Mouse (Mus musculus) kidney, embryonic 14.5 days (tissue): Measurements from ENCODE around the gene Olig1. TPM values are rescaled to one million over a fixed set of nuclear protein-coding genes. Genes with fewer than 3 reads are reported as not detected.

Source experiments
- ATAC-seq: fragments of 200-750 bp; cut with Nextera tagmentation; 2 replicates; pipeline ENCODE4 v1.8.0; 2017; ENCODE audit warnings: moderate number of reproducible peaks, mild to moderate bottlenecking, moderate TSS enrichment, moderate library complexity; ENCODE audit not compliant: low FRiP score, low TSS enrichment
- H3K27ac ChIP-seq: fragments of 300-500 bp; sonication (generic); 2 replicates; pipeline ENCODE4 v1.5.1; 2014; ENCODE audit warnings: low read depth, mild to moderate bottlenecking, low read length, moderate library complexity, mixed read lengths
- H3K27me3 ChIP-seq: fragments of 300-500 bp; sonication (generic); 2 replicates; pipeline ENCODE4 v1.6.1; 2014; ENCODE audit warnings: mild to moderate bottlenecking, low read length; ENCODE audit not compliant: control insufficient read depth, insufficient read depth
- H3K36me3 ChIP-seq: fragments of 300-500 bp; sonication (generic); 2 replicates; pipeline ENCODE4 v1.6.1; 2014; ENCODE audit warnings: low read length, mixed read lengths; ENCODE audit not compliant: control insufficient read depth, insufficient read depth
- H3K4me1 ChIP-seq: fragments of 300-500 bp; sonication (generic); 2 replicates; pipeline ENCODE4 v1.6.1; 2014; ENCODE audit warnings: low read length, mixed read lengths; ENCODE audit not compliant: control insufficient read depth, insufficient read depth
- H3K4me2 ChIP-seq: fragments of 300-500 bp; sonication (generic); replicated peaks from 2 replicates; pipeline ENCODE4 v1.6.1; 2014; ENCODE audit warnings: low read depth, mild to moderate bottlenecking, low read length
- H3K4me3 ChIP-seq: fragments of 300-500 bp; sonication (generic); 2 replicates; pipeline ENCODE4 v1.5.1; 2014; ENCODE audit warnings: mild to moderate bottlenecking, low read length
- H3K9ac ChIP-seq: fragments of 300-500 bp; sonication (generic); 2 replicates; pipeline ENCODE4 v1.6.1; 2014; ENCODE audit warnings: low read depth, mild to moderate bottlenecking, low read length, moderate library complexity
- H3K9me3 ChIP-seq: fragments of 300-500 bp; sonication (generic); 2 replicates; pipeline ENCODE4 v1.6.1; 2016; ENCODE audit warnings: low read length; ENCODE audit not compliant: control insufficient read depth
- WGBS: fragments of 180-500 bp; shearing (Covaris S2); extraction: QIAGEN DNeasy Blood & Tissue Kit; methylation state at CpG from one replicate; pipeline ENCODE4 v1.1.7; 2014; 5-methylcytosine and 5-hydroxymethylcytosine counted together
- polyA plus RNA-seq: library from polyadenylated mRNA; unstranded; fragments of >200 nt; fragmentation: Nextera tagmentation; extraction: Ambion mirVana; gene quantifications from 2 replicates; pipeline ENCODE4 v1.2.1, GENCODE M21; 2014

Olig1 gene
- polyA plus RNA-seq, 1 experiment from 2014 or later = not detected

GRCm38 (mm10) chr16:91320191-91320590, 50.6 kb downstream of the Olig1 start:
- no peaks in the 10 kb centered on the region for H3K4me1 ChIP-seq
- H3K4me2 ChIP-seq = no peak overlapping the region
- H3K9me3 ChIP-seq = no peaks in the 10 kb centered on the region
- no peak overlapping the region for H3K27ac ChIP-seq
- no peak overlapping the region for H3K4me3 ChIP-seq
- no peaks in the 10 kb centered on the region for H3K36me3 ChIP-seq
- WGBS = 48% methylated on average over 10 of the region's 10 CpGs
- H3K9ac ChIP-seq = no peak overlapping the region
- no peak for ATAC-seq
- H3K27me3 ChIP-seq = peaks cover 21% of the 10 kb centered on the region

- H3K27me3 ChIP-seq = peaks cover 17% of the 10 kb centered on the region; the same call in 1 of the 2 replicates
- 61% methylated on average over 15 of the region's 15 CpGs for whole genome bisulfite sequencing
- H3K9ac ChIP-seq = no peak overlapping the region
- H3K4me2 ChIP-seq = no peak overlapping the region
- H3K27ac ChIP-seq = no peak overlapping the region
- no peak for ATAC-seq
- H3K4me3 ChIP-seq = no peak overlapping the region
- no peaks in the 10 kb centered on the region for H3K4me1 ChIP-seq
- H3K36me3 ChIP-seq = no peaks in the 10 kb centered on the region
- no peaks in the 10 kb centered on the region for H3K9me3 ChIP-seq
These were observed 51.0 kb downstream of the Olig1 start for GRCm38 (mm10) chr16:91320608-91321007.

Other genes starting within 250 kb of the Olig1 start
- gene Paxbp1, start 225.2 kb upstream of the Olig1 start, polyA plus RNA-seq = 46.9 and 75.6 TPM in 2 replicates
- 0.50 TPM in 1 of 2 replicates, not detected in the other for gene 4932438H23Rik, start 174.7 kb upstream of the Olig1 start, polyA plus RNA-seq
- gene Olig2, start 44.3 kb upstream of the Olig1 start, polyA plus RNA-seq = not detected in 2 replicates
- 43.7 and 47.2 TPM in 2 replicates for gene Ifnar2, start 103.0 kb downstream of the Olig1 start, polyA plus RNA-seq
- not detected in 2 replicates for gene Gm21970, start 121.9 kb downstream of the Olig1 start, polyA plus RNA-seq
- 17.4 and 21.3 TPM in 2 replicates for gene Il10rb, start 136.4 kb downstream of the Olig1 start, polyA plus RNA-seq
- 37.8 and 69.6 TPM in 2 replicates for gene Ifnar1, start 215.5 kb downstream of the Olig1 start, polyA plus RNA-seq